Mouse (Mus musculus) lung, embryonic 14.5 days (tissue): Measurements from ENCODE around the gene Lmbr1. TPM values are rescaled to one million over a fixed set of nuclear protein-coding genes. Genes with fewer than 3 reads are reported as not detected.

Experiments
- ATAC-seq: fragments of 200-750 bp; cut with Nextera tagmentation; 2 replicates; pipeline ENCODE4 v1.8.0; 2017; ENCODE audit warnings: mild to moderate bottlenecking, moderate TSS enrichment, moderate library complexity; ENCODE audit not compliant: insufficient read depth
- DNase-seq: peaks from one replicate; pipeline ENCODE4 v3.0.0-alpha.2; 2015
- H3K27ac ChIP-seq: fragments of 300-500 bp; sonication (generic); 2 replicates; pipeline ENCODE4 v1.5.1; 2014; ENCODE audit warnings: low read depth, mild to moderate bottlenecking, moderate library complexity
- H3K27me3 ChIP-seq: fragments of 300-500 bp; sonication (generic); 2 replicates; pipeline ENCODE4 v1.6.1; 2014; ENCODE audit warnings: low read length, control low read depth; ENCODE audit not compliant: insufficient read depth
- H3K36me3 ChIP-seq: fragments of 300-500 bp; sonication (generic); 2 replicates; pipeline ENCODE4 v1.6.1; 2014; ENCODE audit warnings: control low read depth; ENCODE audit not compliant: insufficient read depth
- H3K4me1 ChIP-seq: fragments of 300-500 bp; sonication (generic); 2 replicates; pipeline ENCODE4 v1.6.1; 2014; ENCODE audit warnings: antibody characterized with exemption, control low read depth; ENCODE audit not compliant: insufficient read depth
- H3K4me2 ChIP-seq: fragments of 300-500 bp; sonication (generic); 2 replicates; pipeline ENCODE4 v1.6.1; 2014; ENCODE audit warnings: mild to moderate bottlenecking
- H3K4me3 ChIP-seq: fragments of 300-500 bp; sonication (generic); 2 replicates; pipeline ENCODE4 v1.5.1; 2014; ENCODE audit warnings: low read depth, low read length
- H3K9ac ChIP-seq: fragments of 300-500 bp; sonication (generic); 2 replicates; pipeline ENCODE4 v1.6.1; 2014
- H3K9me3 ChIP-seq: fragments of 300-500 bp; sonication (generic); 2 replicates; pipeline ENCODE4 v1.6.1; 2016; ENCODE audit warnings: low read depth, low read length, control low read depth
- CTCF ChIP-seq: IDR thresholded peaks from 2 replicates; pipeline ENCODE4 v1.5.1; 2016; ENCODE audit warnings: antibody characterized with exemption, low read depth
- WGBS: fragments of 180-500 bp; shearing (Covaris S2); extraction: QIAGEN DNeasy Blood & Tissue Kit; methylation state at CpG from one replicate; pipeline ENCODE4 v1.1.7; 2014; 5-methylcytosine and 5-hydroxymethylcytosine counted together
- polyA plus RNA-seq: library from polyadenylated mRNA; unstranded; fragments of >200 nt; fragmentation: Nextera tagmentation; extraction: Ambion mirVana; gene quantifications from 2 replicates; pipeline ENCODE4 v1.2.1, GENCODE M21; 2014

Gene Lmbr1
- polyA plus RNA-seq, 1 experiment from 2014 or later = 12.8 TPM

DNA sequence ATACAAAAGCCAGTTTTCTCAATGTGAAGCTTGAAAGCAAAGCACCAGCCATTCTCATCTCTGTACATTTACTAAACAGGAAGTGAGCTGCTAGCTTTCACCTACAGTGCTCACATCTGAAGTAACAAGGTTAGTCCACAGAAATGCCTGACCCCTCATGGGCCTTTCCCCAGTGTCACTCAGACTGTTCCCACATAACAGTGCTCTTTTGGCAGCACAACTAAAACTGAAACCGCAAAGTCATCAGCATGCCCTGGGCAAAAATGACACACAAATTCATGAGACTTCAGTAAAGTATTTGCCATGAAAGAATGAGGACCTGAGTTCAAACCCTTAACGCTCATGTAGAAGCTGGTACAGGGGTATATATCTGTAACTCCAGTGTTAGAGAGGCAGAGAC, 55.7 kb downstream of the Lmbr1 start:
- no peaks in the 10 kb centered on the region for H3K27me3 ChIP-seq
- no peak overlapping the region for H3K4me3 ChIP-seq
- no peak overlapping the region for H3K4me2 ChIP-seq
- TF ChIP-seq CTCF = no peak
- H3K27ac ChIP-seq = no peak overlapping the region
- ATAC-seq (no peak), DNase-seq (no peak)
- no peaks in the 10 kb centered on the region for H3K36me3 ChIP-seq
- no peak overlapping the region for H3K9ac ChIP-seq
- H3K4me1 ChIP-seq = no peaks in the 10 kb centered on the region
- WGBS = 92% methylated on average over 2 of the region's 2 CpGs
- H3K9me3 ChIP-seq = no peaks in the 10 kb centered on the region

DNA sequence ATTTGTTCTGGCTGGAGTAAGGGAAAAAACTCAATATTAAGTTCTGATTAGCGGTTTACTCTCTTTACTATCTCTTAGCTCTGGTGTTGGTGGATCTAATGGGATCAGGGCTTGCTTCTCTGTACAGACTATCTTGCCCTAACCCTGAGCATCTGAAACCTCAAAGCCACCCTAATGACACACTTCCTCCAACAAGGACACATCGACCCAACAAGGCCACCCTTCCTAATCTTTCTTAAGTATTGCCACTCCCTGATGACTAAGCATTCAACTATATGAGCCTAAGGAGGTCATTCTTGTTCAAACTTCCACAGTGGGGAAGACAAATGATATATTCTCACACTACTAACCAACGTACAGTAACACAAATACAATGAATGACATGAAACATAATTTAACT, 69.0 kb downstream of the Lmbr1 start:
- Histone ChIP-seq H3K4me3 (no peak overlapping the region), H3K36me3 (no peaks in the 10 kb centered on the region), H3K4me2 (no peak overlapping the region), H3K27me3 (no peaks in the 10 kb centered on the region), H3K27ac (no peak overlapping the region), H3K4me1 (no peaks in the 10 kb centered on the region), H3K9me3 (no peaks in the 10 kb centered on the region), H3K9ac (no peak overlapping the region)
- DNase-seq (no peak), ATAC-seq (no peak)
- 76% methylated on average over 3 of the region's 3 CpGs for WGBS
- TF ChIP-seq CTCF = no peak

DNA sequence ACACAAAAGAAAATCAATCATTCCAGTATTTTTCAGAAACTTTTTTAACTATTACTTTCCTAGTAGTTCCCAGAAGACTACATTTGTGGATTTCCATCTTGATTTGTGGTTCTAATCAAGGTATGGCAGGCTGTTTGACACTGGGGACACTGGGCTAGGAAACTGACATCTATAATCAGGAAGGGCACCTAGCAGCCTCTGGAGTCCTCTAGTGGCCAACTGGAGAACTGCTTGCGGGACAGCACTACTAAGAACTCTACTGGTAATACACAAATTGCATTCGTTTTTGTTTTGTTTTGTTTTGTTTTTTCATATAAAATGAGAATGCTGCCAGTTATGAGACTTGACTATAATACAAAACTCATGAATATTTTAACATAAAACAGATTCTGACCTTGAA, 85.0 kb downstream of the Lmbr1 start:
- no peak overlapping the region for H3K4me3 ChIP-seq
- H3K4me1 ChIP-seq = no peaks in the 10 kb centered on the region
- no peaks in the 10 kb centered on the region for H3K36me3 ChIP-seq
- TF ChIP-seq CTCF = peak; percentile 93
- no peaks in the 10 kb centered on the region for H3K9me3 ChIP-seq
- peak; percentile 86 for DNase-seq
- H3K27me3 ChIP-seq = no peaks in the 10 kb centered on the region
- no peak for ATAC-seq
- H3K9ac ChIP-seq = no peak overlapping the region
- H3K4me2 ChIP-seq = no peak overlapping the region
- WGBS = 19% methylated on average over 2 of the region's 2 CpGs
- no peak overlapping the region for H3K27ac ChIP-seq

DNA sequence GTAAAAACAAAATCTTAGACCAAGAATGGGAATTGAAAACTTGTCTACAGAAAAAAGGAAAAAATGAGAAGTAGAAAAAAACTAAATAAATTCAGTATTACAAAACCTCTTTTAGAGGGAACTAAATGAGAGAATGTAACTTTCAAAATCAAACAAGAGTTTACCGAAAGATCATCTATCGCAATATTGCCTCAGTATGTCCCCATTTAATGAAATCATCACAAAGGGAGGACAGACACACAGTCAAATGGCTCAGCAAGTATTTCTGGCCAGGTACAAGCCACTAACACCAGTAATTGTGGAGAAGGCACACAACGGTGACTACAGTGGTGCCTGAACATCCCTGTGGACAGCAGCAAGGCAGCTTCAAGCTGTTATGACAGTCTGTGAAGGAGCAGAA, 88.1 kb downstream of the Lmbr1 start:
- 86% methylated on average over 3 of the region's 3 CpGs for WGBS
- no peaks in the 10 kb centered on the region for H3K36me3 ChIP-seq
- no peaks in the 10 kb centered on the region for H3K27me3 ChIP-seq
- no peak for TF ChIP-seq CTCF
- ATAC-seq = no peak
- no peak overlapping the region for H3K4me3 ChIP-seq
- no peak overlapping the region for H3K4me2 ChIP-seq
- no peak overlapping the region for H3K27ac ChIP-seq
- no peaks in the 10 kb centered on the region for H3K4me1 ChIP-seq
- H3K9me3 ChIP-seq = no peaks in the 10 kb centered on the region
- no peak for DNase-seq
- no peak overlapping the region for H3K9ac ChIP-seq

DNA sequence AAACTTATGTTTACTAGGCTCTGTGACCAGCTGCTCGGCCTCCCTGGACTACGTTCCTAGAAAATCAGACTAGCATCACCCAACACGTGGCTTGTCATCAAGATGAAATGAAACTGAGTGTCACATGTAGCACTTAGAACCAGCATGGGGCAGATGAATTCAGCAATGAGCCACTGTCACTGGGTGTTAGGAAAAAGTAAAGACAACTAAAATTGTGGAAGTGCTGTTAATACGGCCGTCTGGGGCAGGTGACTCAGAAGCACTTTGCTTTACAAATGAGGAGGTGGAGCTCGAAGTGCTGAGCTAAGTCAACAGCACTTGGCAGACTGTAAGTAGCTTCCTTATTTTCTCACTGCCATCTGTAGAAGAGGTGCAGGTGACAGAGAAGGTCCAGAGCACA, 88.5 kb downstream of the Lmbr1 start:
- no peak for DNase-seq
- ATAC-seq = no peak
- whole genome bisulfite sequencing = 57% methylated on average over 6 of the region's 6 CpGs

DNA sequence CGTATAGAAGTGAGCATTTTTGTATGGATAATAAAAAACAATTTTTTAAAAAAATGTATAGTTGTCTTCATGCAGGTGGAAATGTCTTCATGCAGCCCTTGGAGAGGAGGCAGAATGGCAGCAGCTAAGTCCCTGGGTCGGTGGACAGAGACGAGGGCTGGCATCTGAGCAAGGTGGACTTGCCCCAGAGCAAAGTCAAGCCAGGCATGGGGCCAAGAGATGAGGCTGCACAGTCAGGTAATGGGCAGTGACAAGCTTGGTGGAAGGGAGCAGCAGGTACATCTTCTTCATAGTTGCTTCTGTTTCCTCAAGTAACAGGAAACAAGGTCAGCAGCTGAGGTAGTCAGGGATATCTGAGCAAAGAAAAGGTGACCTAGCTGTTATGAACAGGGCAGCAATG, 97.1 kb downstream of the Lmbr1 start:
- no peak for ATAC-seq
- no peak overlapping the region for H3K27ac ChIP-seq
- no peaks in the 10 kb centered on the region for H3K4me1 ChIP-seq
- DNase-seq = no peak
- WGBS = 83% methylated on average over 3 of the region's 3 CpGs
- H3K4me3 ChIP-seq = no peak overlapping the region
- H3K27me3 ChIP-seq = no peaks in the 10 kb centered on the region
- no peak overlapping the region for H3K9ac ChIP-seq
- no peak overlapping the region for H3K4me2 ChIP-seq
- H3K36me3 ChIP-seq = no peaks in the 10 kb centered on the region
- H3K9me3 ChIP-seq = no peaks in the 10 kb centered on the region
- TF ChIP-seq CTCF = no peak

More for the DNA sequence above, 88.5 kb downstream of the Lmbr1 start:
- no peaks in the 10 kb centered on the region for H3K27me3 ChIP-seq
- no peaks in the 10 kb centered on the region for H3K4me1 ChIP-seq
- no peak overlapping the region for H3K9ac ChIP-seq
- H3K4me2 ChIP-seq = no peak overlapping the region
- H3K4me3 ChIP-seq = no peak overlapping the region
- H3K9me3 ChIP-seq = no peaks in the 10 kb centered on the region
- no peaks in the 10 kb centered on the region for H3K36me3 ChIP-seq
- no peak overlapping the region for H3K27ac ChIP-seq
- no peak for TF ChIP-seq CTCF

DNA sequence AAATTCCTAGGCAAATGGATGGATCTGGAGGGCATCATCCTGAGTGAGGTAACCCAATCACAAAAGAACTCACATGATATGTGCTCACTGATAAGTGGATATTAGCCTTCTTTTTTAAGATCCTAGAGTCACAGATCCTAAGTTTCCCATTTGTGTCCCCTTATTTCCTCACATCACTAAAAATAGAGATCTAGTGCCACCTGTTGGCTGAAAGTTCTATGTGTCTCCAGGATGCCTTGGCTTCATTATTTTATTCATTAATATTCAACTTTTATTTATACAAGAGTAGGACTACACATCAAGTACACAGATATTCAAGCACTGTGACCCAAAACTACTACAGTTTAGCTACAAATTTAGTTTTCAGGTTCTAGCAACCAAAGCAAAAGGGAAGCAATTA, 103.4 kb downstream of the Lmbr1 start:
- H3K4me2 ChIP-seq = no peak overlapping the region
- H3K4me3 ChIP-seq = no peak overlapping the region
- ATAC-seq = no peak
- no peaks in the 10 kb centered on the region; the same call in 1 of the 2 replicates for H3K9me3 ChIP-seq
- peak; percentile 65 for DNase-seq
- H3K36me3 ChIP-seq = no peaks in the 10 kb centered on the region
- H3K27ac ChIP-seq = no peak overlapping the region
- H3K9ac ChIP-seq = no peak overlapping the region
- H3K4me1 ChIP-seq = no peaks in the 10 kb centered on the region
- H3K27me3 ChIP-seq = no peaks in the 10 kb centered on the region
- TF ChIP-seq CTCF = peak; percentile 49

DNA sequence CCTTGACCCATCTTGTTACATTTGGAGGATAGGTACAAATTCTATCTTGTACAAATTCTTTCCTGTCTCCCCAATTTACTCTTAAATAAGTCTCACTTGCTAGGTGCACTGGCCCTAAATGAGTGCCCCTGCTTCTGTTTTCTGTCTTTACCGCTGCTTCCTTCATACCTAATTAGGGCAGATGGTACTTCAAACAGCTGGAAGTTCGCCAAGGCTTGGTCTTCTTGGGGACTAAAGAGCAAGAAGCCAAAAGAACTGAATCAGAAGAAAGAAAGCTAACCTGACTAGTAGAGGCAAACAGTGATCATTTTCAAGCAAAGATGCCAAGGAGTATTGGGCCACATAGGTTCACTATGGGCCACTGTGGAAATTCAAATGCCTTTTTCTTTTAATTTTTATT, 104.8 kb downstream of the Lmbr1 start:
- H3K9me3 ChIP-seq = no peaks in the 10 kb centered on the region; the same call in 1 of the 2 replicates
- no peaks in the 10 kb centered on the region for H3K36me3 ChIP-seq
- no peak overlapping the region for H3K4me3 ChIP-seq
- H3K4me2 ChIP-seq = no peak overlapping the region
- DNase-seq (peak; percentile 8), ATAC-seq (no peak)
- no peak overlapping the region for H3K9ac ChIP-seq
- H3K27ac ChIP-seq = no peak overlapping the region
- no peak for TF ChIP-seq CTCF
- WGBS = 71% methylated on average over 2 of the region's 2 CpGs
- no peaks in the 10 kb centered on the region for H3K27me3 ChIP-seq
- H3K4me1 ChIP-seq = no peaks in the 10 kb centered on the region
